Mouse (Mus musculus) adrenal gland, postnatal 10 days (tissue): ENCODE results near the gene Cnot4. TPM values are rescaled to one million over a fixed set of nuclear protein-coding genes. Genes with fewer than 3 reads are reported as not detected.
A peak's percentile ranks its signal among the peaks of the same experiment; 100 is the strongest.
"Not testable (repeated sequence)": the region's sequence is repeated elsewhere in the genome, so short reads cannot be mapped to it uniquely, and the experiment has no call there.

Experiments
- DNase-seq: peaks from one replicate; pipeline ENCODE4 v3.0.0; 2021; ENCODE audit warnings: mixed read lengths
- long read RNA-seq, 2 experiments: library from polyadenylated mRNA; stranded (forward); transcript quantifications; one replicate each; pipeline ENCODE4 v2.0.0; 2021
- total RNA-seq, 2 experiments: library from RNA; stranded (reverse); gene quantifications; 2 replicates each; pipeline ENCODE4 v1.2.3; 2021

Gene Cnot4
- 10 to 100 TPM; 18.2 to 23.4 TPM for total RNA-seq
- long read RNA-seq, experiment 1, partial matches to known transcripts = 4 of 6 reads
- long read RNA-seq, experiment 1, other reads (novel, unspliced or antisense) = 1 of 6 reads
- long read RNA-seq, experiment 2, partial matches to known transcripts = 0 of 4 reads
- long read RNA-seq, experiment 2, other reads (novel, unspliced or antisense) = 2 of 4 reads

DNA sequence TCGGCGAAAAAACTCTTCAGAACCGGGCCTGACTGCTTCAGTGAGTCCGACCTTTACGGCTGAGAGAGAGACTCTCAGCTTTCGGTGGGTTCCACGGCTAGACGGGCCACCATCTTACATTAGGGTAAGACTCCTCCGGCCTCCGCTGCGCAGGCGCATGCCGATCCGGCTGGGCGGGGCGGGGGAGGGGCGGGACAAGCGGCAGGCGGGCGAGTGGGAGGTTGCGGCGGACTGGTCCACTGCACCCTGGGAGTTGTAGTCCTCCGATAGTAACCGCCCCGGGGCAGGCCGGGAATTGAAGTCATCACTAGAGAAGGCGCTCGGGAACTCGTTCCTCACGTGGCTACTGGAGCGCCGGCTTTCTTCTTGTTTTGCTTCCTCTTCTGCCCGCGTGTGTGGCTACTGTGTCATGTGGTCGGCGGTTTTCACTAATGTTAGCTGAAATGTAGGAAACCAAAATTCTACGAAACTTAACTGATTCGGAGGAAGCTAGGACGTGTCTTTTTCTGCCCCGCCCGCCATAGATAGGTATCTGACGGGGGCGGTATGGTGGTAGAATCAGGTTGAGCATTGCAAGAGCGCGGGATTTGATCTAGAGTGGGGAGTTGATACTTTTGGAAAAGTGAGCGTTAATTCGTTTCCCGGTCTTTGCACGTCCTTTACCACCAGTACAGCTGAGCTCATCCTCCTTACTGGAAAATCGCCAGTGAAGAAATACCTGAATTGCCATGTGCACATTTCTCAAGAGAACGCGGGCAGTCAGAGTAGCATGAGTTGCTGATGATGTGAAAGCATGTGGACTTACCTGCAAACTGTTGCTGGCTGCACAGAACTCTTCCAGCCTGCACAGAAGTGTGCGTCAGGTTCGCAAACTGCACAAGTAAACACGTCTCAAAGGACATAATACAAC is at the start of gene Cnot4:
TSS of gene Cnot4 (minus strand) at position 146 of the 910 bp plus-strand sequence.
- DNase-seq = peak; percentile 100

- not testable (repeated sequence) for DNase-seq
Observed at GRCm38 (mm10) chr6:35179299-35179698, 45.8 kb upstream of the Cnot4 start.

GRCm38 (mm10) chr6:35177650-35178272 is 44.2 kb upstream of the Cnot4 start:
- peak; percentile 59 for DNase-seq

DNA sequence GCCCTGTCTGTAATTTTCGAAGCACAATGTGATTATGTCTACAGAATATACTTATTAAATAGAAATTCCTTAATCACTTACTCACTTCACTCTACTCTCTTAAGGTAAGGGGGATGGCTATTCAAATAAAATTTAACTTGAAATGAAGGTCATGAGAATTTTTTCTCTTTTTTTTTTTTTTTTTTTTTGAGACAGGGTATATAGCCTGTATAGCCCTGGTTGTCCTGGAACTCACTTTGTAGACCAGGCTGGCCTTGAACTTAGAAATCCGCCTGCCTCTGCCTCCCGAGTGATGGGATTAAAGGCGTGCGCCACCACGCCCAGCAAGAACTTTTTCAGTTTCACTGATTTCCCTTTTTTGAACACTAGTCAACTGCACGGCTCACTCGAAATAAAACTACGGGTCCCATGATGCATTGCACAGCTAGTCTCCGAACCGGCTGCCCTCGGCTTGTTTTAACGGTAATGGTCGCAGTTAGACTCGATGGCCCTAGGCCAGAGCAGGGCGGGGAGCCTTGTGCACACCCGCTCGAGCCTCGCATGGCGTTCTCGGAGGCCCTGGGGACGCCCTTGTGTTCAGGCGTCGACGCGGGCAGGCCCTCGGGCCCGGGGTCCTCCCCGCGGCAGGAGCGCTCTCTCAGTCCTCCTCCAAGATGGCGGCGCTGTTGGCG is 43.6 kb upstream of the Cnot4 start, which contains the start of gene Nup205:
TSS of gene Nup205 (plus strand) at position 443 of the 671 bp plus-strand sequence.
- DNase-seq = peak; percentile 86

DNA sequence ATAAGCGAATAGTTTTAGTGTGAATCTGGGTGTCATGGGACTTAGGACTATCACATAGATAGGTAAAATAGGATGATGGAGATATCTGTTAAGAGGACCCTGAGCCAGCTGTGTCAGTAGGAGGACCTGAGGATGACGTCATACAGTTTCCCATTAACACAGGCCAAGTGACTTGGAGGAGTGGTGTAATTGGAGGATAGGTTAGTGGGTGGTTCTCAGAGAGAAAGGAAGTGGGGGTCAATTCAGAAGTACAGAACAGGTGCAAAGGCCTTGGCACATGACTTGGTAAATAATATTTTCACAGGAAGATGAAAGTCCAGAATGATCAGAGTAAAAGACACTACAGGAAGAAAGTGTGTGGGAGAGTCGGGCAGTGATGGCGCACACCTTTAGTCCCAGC is 39.7 kb upstream of the Cnot4 start:
- no peak for DNase-seq

DNA sequence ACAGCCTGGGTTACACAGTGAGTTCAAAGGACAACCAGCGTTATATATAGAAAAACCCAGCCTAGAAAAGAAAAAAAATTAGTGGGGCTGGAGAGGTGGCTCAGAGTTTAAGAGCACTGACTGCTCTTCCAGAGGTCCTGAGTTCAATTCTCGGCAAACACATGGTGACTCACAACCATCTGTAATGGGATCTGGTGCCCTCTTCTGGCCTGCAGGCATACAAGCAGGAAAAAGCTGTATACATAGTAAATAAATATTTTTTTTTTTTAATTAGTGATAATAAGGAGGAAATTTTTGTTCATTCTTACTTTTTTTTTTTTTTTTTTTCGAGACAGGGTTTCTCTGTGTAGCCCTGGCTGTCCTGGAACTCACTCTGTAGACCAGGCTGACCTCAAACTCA is 38.5 kb upstream of the Cnot4 start:
- not testable (repeated sequence) for DNase-seq

DNA sequence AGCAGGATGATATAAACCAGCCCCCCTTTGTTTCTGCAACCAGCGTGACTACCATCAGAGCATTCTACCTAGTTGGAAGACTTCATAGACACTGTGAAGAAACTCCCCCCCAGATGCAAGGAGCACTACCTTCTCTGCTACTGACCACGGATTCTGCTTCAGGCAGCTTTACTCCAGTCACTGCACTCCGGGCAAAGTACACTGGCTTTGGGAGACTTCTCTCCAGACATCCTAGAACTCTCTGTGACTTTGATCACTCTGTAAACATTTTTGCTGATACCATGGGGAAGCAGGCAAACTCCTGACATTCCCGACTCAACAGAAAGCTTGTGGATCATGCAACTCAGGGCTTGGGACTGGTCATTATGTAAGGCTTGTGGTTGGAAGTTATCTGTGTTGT is 35.7 kb upstream of the Cnot4 start:
- DNase-seq = no peak

GRCm38 (mm10) chr6:35154540-35154939 is 21.0 kb upstream of the Cnot4 start:
- DNase-seq = no peak

DNA sequence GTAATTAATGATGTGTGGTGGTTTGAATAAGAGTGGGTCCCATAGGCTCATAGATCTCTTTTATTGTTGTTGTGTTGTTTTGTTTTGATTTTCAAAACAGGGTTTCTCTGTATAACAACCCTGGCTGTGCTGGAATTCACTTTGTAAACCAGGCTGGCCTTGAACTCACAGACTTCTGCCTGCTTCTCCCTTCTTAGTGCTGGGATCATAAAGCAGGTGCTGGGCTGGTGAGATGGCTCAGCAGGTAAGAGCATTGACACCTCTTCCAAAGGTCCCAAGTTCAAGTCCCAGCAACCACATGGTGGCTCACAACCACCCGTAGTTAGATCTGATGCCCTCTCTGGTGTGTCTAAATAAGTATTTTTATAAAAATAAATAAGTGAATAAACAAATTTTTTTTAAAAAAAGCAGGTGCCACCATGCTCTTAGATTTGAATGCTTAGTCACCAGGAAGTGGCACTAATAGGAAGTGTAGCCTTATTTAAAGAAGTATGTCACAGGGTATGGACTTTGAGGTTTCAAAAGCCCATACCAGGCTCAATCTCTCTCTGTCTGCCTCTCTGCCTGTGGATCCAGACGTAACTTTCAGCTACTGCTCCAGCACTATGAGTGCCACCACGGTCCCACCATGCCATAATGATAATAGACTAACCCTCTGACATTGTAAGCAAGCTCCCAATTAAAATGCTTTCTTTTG is 14.3 kb upstream of the Cnot4 start:
- no peak for DNase-seq

GRCm38 (mm10) chr6:35145569-35145968 is 12.0 kb upstream of the Cnot4 start:
- no peak for DNase-seq

DNA sequence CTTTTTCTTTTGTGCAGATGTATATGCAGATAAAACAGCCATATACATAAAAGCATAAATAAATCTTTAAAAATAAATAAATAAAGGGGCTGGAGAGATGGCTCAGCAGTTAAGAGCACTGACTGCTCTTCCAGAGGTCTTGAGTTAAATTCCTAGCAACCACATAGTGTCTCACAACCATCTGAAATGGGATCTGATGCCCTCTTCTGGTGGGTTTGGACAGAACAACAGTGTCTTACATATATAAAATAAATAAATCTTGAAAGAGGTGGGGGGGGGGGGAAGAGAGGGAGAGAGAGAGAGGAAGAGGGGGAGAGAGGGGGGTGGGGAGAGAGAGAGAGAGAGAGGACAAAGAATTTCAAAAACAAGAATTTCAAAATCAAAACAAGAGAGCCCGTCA is 6.8 kb upstream of the Cnot4 start:
- DNase-seq = no peak

GRCm38 (mm10) chr6:35134844-35135243 is 1.3 kb upstream of the Cnot4 start:
- no peak for DNase-seq

- DNase-seq = no peak
Observed at GRCm38 (mm10) chr6:35133246-35133578, 312 bp downstream of the Cnot4 start.

DNA sequence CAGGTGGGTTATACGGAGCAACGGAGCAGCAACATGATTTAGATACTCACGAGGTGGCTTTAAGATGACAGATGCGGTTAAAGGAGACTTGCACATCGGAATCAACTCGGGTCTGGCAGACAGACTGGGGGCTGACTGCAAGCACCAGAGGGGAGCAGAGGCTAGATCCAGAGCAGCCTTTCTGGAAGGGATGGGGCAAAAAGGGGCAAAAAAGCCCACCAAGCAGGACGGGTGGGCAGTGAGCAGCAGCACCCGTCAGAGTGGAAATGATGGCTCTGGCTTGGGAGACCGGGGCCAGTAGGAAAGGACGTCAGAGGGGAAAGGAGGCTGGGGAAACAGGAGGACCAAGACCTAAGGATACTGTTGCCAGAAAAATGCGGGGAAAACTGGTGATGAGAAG is 718 bp downstream of the Cnot4 start:
- DNase-seq = no peak

DNA sequence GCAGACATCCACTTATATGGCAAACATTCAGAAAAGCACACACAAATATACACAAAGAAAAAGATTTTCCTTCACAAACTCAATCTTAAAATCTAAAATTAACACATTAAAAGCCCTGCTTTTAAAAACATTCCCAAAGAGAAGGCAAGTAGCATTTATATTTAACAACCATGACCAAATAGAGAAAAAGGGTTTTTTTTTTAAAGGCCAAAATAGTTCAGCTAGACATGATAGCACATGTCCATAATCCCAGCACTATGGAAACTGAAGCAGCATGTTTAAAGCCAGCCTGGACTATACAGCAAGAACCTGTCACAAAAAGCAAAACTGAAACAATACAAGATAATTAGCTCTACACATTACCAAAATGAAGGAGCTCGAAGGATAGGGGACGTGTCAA is 11.0 kb downstream of the Cnot4 start:
- DNase-seq = no peak

GRCm38 (mm10) chr6:35121925-35122324 is 11.6 kb downstream of the Cnot4 start:
- no peak for DNase-seq

GRCm38 (mm10) chr6:35102457-35102856 is 31.1 kb downstream of the Cnot4 start:
- DNase-seq = no peak

DNA sequence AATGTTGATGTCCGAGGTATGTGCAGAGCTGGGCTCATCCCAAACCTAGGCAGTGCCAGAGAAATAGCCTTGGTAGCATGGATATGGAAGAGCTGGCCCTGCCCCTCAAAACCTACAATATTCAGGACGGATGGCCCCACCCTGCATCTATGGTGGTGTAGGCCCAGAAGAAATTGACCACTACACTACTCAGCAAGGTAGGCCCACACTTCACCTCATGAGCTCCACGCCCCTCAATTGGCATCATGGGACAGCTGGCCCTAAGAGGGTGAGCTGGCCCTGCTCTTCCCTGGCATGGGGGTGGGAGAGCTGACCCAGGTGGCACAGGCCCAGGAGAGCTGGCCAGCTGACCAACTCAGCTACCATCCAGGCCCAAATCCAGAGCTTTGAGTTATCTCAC is 48.6 kb downstream of the Cnot4 start:
- DNase-seq = no peak

DNA sequence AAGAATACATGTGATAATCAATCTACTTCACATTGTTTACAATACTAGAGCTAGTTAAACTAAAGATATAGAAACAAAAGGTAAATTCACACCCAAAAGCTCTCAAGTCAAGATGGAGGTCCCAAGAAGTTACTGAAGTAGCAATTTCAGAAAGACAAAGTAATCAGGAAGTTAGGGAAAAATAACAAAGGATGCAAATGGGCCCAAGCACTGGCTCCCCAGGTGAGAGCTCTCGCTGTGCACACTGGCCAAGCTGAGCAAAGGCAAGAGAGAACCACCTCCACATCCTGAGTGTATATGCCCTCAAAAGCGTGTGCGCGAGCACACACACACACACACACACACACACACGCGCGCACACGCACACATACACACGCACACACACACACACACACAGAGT is 58.4 kb downstream of the Cnot4 start:
- DNase-seq = no peak

GRCm38 (mm10) chr6:35071261-35071660 is 62.3 kb downstream of the Cnot4 start:
- no peak for DNase-seq

DNA sequence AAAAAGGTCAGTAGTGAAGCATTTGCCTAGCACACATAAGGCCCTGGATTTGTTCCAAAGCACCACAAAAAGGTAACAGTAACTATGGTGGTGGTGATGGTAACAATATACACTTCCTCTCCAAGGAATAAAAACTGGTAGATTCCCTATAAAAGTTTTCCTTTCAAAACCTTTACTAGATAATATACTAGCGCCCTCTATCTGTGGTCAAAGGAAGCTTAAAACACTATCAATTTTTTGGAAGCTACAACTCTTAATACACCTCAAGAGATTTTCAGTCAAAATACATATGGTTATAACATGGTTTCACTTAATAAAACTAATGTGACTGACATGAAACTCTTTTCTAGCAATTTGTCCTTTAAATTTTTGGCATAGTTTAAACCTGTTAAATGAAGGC is 71.1 kb downstream of the Cnot4 start:
- no peak for DNase-seq

DNA sequence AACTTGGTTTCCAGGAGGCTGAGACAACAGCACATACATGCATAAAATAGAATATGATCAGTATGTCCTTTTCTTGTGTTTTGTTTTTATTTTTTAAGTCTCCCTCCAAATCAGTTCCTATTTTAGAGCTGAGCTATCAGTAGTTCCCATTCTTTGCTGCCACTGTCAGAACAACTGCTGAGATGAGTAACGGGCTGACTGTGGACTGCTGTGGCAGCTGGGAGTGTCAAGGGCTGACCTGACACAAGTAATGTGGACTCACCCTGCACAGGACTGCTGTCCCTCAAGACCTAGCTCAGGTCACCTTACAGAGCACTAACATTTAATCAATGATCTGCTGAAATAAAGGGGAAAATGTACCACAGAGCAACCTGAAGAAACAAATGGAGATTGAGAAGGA is 90.4 kb downstream of the Cnot4 start:
- no peak for DNase-seq
